Mouse (Mus musculus): ENCODE results near the gene Ypel2. TPM values are rescaled to one million over a fixed set of nuclear protein-coding genes. Genes with fewer than 3 reads are reported as not detected.

The Ypel2 gene
- polyA plus RNA-seq (2012): 5.3 and 5.4 TPM in 2 replicates

DNA sequence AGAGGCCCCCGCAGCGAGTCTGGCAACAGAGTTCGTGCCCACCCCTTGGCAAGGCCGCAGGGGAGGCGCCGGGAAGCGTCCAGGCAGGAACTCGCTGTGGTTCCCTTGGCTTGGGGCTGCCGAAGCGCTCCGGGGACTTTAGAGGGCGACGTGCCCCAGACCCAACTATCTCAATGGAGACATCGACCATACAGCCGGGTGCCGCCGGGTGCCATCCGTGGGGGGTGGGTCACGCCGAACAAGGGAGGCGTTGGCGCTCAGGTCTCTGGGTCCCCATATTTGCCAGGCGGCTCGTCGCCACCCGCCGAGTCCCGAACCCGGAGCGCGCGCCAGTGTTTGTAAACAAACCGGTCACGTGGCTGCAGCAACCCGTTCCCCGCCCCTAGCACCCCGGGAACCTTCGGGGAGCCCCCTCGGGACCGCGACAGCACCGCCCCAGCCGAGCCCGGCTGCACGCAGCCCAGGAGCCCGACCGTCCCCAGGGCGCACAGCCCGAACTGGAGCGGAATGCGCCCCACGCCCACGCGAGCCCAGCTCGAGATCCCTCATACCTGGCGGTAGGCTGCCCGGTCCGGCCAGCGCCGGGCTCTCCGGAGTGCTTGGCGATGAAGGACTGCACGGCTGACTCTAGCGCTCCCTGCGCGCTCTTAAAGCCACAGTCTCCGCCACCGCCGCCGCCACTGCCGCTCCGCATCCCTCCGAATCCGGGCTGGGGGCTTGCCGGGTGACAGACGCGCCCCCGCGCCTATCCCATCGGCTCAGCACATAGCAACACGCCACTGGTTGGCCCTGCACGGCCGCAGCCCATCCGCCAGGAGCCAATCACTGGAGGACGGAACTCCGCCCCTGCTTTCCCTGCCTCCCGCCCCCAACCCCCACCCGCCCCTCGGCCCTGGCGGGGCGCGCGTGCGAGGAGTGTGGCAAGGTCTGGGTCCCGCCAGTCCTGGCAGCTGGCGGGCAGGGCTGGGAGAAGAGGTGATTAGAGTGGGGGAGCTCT lies at the start of gene Ypel2:
Gene Ypel2, minus strand, starts transcription at position 667 of the 997 bp plus-strand sequence.

Other genes with a start within 250 kb of the Ypel2 start
- 33.0 and 33.2 TPM in 2 replicates for gene Cltc, start 236.1 kb downstream of the Ypel2 start, polyA plus RNA-seq (2012)
- gene Dhx40, start 186.0 kb downstream of the Ypel2 start, polyA plus RNA-seq (2012): 6.9 and 7.7 TPM in 2 replicates
- gene Gdpd1, start 80.4 kb upstream of the Ypel2 start, polyA plus RNA-seq (2012): 0.13 and 0.21 TPM in 2 replicates
- gene Smg8, start 93.1 kb upstream of the Ypel2 start, polyA plus RNA-seq (2012): 4.3 and 5.5 TPM in 2 replicates
- gene Prr11, start 115.0 kb upstream of the Ypel2 start, polyA plus RNA-seq (2012): 1.1 and 2.1 TPM in 2 replicates
- gene Ska2, start 115.5 kb upstream of the Ypel2 start, polyA plus RNA-seq (2012): 0.64 and 0.69 TPM in 2 replicates
- gene Trim37, start 133.4 kb upstream of the Ypel2 start, polyA plus RNA-seq (2012): 18.8 and 19.0 TPM in 2 replicates

All from megakaryocyte-erythroid progenitor cell, adult 5 weeks (primary cell).